Mouse (Mus musculus) megakaryocyte, embryonic 14.5 days (primary cell): ENCODE results near the gene Spopl. TPM values are rescaled to one million over a fixed set of nuclear protein-coding genes. Genes with fewer than 3 reads are reported as not detected.
"Not testable (repeated sequence)": the region's sequence is repeated elsewhere in the genome, so short reads cannot be mapped to it uniquely, and the experiment has no call there.

ENCODE experiments used
- H3K27me3 ChIP-seq: replicated peaks from 2 replicates; pipeline ENCODE3; 2012; ENCODE audit warnings: inconsistent platforms
- H3K36me3 ChIP-seq: replicated peaks from 2 replicates; pipeline ENCODE3; 2012; ENCODE audit warnings: low read length, inconsistent platforms, mixed read lengths
- H3K4me1 ChIP-seq: 2 replicates; pipeline ENCODE4 v1.6.1; 2012; ENCODE audit warnings: inconsistent platforms
- H3K4me3 ChIP-seq: replicated peaks from 2 replicates; pipeline ENCODE3; 2012; ENCODE audit warnings: moderate library complexity, mild to moderate bottlenecking, inconsistent platforms
- H3K9me3 ChIP-seq: 2 replicates; pipeline ENCODE4 v1.6.1; 2012; ENCODE audit warnings: inconsistent platforms
- FLI1 ChIP-seq: IDR thresholded peaks from 2 replicates; pipeline ENCODE4 v1.6.1; 2012; ENCODE audit warnings: low read length, inconsistent platforms, mixed read lengths
- GATA1 ChIP-seq: IDR thresholded peaks from 3 replicates; pipeline ENCODE4 v1.6.1; 2012; ENCODE audit warnings: mixed read lengths, low read length, inconsistent platforms, borderline replicate concordance
- polyA plus RNA-seq: library from polyadenylated mRNA; stranded (reverse); fragments of >175 nt; gene quantifications from 2 replicates; pipeline ENCODE4 v1.2.3, GENCODE M21; 2012; ENCODE audit warnings: low replicate concordance; ENCODE audit not compliant: insufficient read depth

The Spopl gene
- polyA plus RNA-seq, 1 experiment: 3.9 TPM

DNA sequence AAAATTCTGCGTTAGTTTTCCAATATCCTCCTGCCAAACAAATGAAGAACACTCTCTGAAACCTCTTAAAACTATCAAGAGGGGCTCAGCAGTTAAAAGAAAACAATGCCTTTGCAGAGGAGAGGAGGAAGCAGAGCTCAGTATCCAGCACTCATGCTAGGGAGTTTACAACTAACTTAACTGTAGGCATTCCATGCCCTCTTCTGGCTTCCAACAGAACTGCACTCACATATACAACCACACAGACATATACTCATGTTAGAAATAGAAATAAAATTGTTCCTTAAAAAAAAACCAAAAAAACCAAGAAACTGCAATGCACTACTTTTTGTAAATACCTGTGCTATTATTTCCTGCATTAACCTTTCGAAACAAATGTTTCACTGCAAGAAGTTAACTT, 12.7 kb downstream of the Spopl start:
- TF ChIP-seq GATA1: no peak
- no peak for TF ChIP-seq FLI1

DNA sequence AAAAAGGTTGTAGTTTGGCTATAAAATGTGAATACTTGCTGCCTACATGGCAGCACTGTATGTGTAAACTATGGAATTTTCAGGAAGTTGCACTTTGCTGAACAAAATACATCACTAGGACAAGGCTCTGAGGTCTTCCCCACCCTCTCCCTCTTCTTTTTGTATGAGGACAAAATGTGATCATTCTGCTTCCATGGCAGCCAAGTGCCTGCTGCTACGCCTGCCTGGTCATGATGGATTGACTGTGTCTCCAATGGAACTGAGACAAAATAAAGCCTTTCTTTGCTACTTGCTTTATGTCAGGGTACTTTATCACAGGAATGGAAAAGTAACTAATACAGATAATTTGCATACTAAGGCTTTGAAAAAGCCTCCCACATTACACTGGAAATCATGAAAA, 20.7 kb downstream of the Spopl start:
- H3K27me3 ChIP-seq: no peaks in the 10 kb centered on the region
- H3K36me3 ChIP-seq: peaks cover 18% of the 10 kb centered on the region
- TF ChIP-seq FLI1 (no peak), GATA1 (no peak)
- peaks cover 8% of the 10 kb centered on the region for H3K4me1 ChIP-seq
- H3K4me3 ChIP-seq: no peak overlapping the region
- no peaks in the 10 kb centered on the region for H3K9me3 ChIP-seq

More for the DNA sequence above, 12.7 kb downstream of the Spopl start:
- Histone ChIP-seq H3K4me3 (no peak overlapping the region), H3K9me3 (no peaks in the 10 kb centered on the region), H3K27me3 (no peaks in the 10 kb centered on the region), H3K4me1 (peaks cover 20% of the 10 kb centered on the region), H3K36me3 (peaks cover 35% of the 10 kb centered on the region)

DNA sequence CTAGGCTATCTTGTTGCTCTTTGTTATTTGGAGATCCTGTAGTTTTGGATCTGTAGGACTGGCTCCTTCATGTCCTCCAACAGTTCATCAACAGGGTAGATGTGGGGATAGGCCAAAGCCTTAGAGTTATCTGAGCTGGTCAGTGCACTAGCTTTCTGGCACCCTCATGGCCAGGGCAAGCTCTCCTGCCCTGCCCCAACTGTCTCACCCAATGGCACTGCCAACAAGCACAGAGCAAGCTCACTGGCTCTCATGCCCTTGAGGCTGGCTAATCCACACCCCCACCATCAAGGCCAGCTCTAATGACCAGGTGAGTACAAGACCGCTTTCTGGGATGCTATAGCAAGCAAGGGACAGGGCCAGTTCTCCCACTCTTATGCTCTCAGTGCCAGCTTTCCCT, 24.7 kb downstream of the Spopl start:
- H3K36me3 ChIP-seq: peaks cover 18% of the 10 kb centered on the region
- H3K9me3 ChIP-seq: no peaks in the 10 kb centered on the region
- H3K4me1 ChIP-seq: peaks cover 8% of the 10 kb centered on the region
- TF ChIP-seq FLI1 (no peak), GATA1 (no peak)
- H3K27me3 ChIP-seq: no peaks in the 10 kb centered on the region
- no peak overlapping the region for H3K4me3 ChIP-seq

- Histone ChIP-seq H3K27me3 (no peaks in the 10 kb centered on the region), H3K36me3 (peaks cover 36% of the 10 kb centered on the region), H3K4me1 (peaks cover 3% of the 10 kb centered on the region; the same call in 1 of the 2 replicates), H3K9me3 (no peaks in the 10 kb centered on the region), H3K4me3 (no peak overlapping the region)
- TF ChIP-seq GATA1: no peak
These were observed 31.9 kb downstream of the Spopl start for GRCm38 (mm10) chr2:23539967-23540366.

- not testable (repeated sequence) for H3K27me3 ChIP-seq, H3K4me1 ChIP-seq, H3K4me3 ChIP-seq, H3K9me3 ChIP-seq
- H3K36me3 ChIP-seq: peaks cover 50% of the 10 kb centered on the region
These were observed 44.2 kb downstream of the Spopl start for GRCm38 (mm10) chr2:23527717-23528116.

DNA sequence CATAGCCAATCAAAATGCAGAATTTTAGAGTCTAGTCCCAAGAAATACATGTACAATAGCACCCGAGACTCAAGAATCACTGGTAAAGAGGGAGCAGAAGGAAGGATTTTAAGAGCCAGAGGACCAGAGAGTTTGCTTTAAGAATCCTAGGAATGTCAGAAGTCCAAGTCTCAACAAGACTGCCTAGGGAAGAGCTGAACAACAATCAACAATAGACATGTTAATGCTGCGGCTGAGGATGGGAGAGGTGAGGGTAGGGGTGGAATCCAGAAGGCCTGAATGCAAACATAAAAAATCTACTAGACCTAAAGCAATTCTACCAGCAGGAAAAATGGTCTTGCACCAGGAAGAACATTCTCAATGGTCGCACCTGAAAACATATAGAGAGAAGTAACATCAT, 66.8 kb downstream of the Spopl start:
- H3K4me3 ChIP-seq: no peak overlapping the region
- TF ChIP-seq FLI1 (no peak), GATA1 (no peak)
- H3K4me1 ChIP-seq: no peaks in the 10 kb centered on the region
- no peaks in the 10 kb centered on the region for H3K9me3 ChIP-seq
- H3K36me3 ChIP-seq: peaks cover 43% of the 10 kb centered on the region
- no peaks in the 10 kb centered on the region for H3K27me3 ChIP-seq

- H3K4me1 ChIP-seq: no peaks in the 10 kb centered on the region
- no peaks in the 10 kb centered on the region for H3K36me3 ChIP-seq
- TF ChIP-seq FLI1 (no peak), GATA1 (no peak)
- peaks cover 4% of the 10 kb centered on the region; the same call in 1 of the 2 replicates for H3K9me3 ChIP-seq
- no peaks in the 10 kb centered on the region for H3K27me3 ChIP-seq
- no peak overlapping the region for H3K4me3 ChIP-seq
These were observed 90.2 kb downstream of the Spopl start for GRCm38 (mm10) chr2:23481715-23482114.

GRCm38 (mm10) chr2:23467471-23467870, 104.4 kb downstream of the Spopl start:
- TF ChIP-seq FLI1: no peak
- TF ChIP-seq GATA1: no peak
- H3K4me1 ChIP-seq: no peaks in the 10 kb centered on the region
- H3K27me3 ChIP-seq: no peaks in the 10 kb centered on the region
- 0 out of 2 replicates have a peak, but pooled peaks cover 2% of the 10 kb centered on the region for H3K9me3 ChIP-seq
- H3K4me3 ChIP-seq: no peak overlapping the region
- H3K36me3 ChIP-seq: no peaks in the 10 kb centered on the region

DNA sequence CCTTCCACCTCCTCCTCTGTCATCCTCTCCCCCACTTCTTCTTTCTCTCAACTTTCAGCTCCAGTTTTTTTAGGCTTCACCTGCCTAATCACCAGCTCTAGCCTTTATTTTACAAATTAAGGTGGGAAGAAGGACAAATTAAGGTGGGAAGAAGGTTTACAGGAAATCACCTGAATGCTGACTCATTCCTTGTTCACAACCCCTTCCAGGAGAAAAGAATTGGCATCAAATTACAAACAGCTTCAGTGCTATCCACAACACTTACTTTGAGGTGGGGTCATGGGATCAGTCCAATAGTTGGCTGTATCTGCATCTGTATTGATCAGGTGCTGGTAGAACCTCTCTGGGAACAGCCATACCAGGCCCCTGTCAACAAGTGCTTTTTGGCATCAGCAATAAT, 114.5 kb downstream of the Spopl start:
- H3K4me3 ChIP-seq: no peak overlapping the region
- no peaks in the 10 kb centered on the region for H3K4me1 ChIP-seq
- TF ChIP-seq GATA1 (no peak), FLI1 (no peak)
- no peaks in the 10 kb centered on the region for H3K27me3 ChIP-seq
- H3K36me3 ChIP-seq: no peaks in the 10 kb centered on the region
- no peaks in the 10 kb centered on the region for H3K9me3 ChIP-seq
